Mouse (Mus musculus) heart, postnatal 4 days (tissue): ENCODE results near the gene Sptbn4. TPM values are rescaled to one million over a fixed set of nuclear protein-coding genes. Genes with fewer than 3 reads are reported as not detected.

ENCODE experiments used
- DNase-seq: peaks from one replicate; pipeline ENCODE4 v3.0.0; 2021
- total RNA-seq, 2 experiments: library from RNA; stranded (reverse); gene quantifications; 2 replicates each; pipeline ENCODE4 v1.2.3; 2021

Gene Sptbn4
- total RNA-seq, 2 experiments from 2014 or later: 0.32 to 0.50 TPM

DNA sequence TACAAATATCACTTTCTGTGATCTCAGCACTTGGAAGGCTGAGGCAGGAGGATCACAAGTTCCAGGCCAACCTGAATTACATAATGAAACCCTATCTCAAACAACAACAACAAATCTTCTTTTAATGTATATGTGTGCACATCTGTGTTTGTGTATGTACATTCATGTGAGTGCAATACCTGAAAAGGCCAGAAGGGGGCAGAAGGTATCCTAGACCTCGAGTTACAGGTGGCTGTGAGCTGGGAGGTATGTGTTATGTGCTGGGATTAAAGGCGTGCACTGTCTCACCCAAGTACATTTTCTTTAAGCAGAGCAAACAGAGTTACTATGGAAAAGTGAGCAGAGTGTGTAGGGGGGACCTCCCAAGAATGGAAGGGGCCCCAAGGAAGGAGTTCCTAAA lies 18.4 kb downstream of the Sptbn4 start:
- no peak for DNase-seq

DNA sequence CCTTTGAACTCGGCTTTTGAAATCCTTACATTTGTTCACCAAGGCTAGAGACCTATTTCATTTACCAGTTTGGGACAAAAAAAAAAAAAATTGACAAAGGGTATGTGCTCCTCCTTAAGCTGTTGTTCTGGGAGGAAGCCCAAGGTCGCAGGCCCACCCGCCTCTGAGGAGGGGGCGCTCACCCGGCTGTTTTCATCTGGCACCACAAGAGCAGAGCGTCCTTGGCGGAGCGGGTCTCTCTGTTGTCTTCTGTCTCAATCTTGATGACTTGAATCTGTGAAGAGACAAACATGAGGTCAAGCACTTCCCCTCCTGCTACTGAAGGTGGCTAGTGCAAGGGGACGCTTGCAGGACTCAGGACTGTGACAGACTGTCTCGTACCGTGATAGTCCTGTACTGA lies 19.5 kb downstream of the Sptbn4 start:
- DNase-seq: no peak

DNA sequence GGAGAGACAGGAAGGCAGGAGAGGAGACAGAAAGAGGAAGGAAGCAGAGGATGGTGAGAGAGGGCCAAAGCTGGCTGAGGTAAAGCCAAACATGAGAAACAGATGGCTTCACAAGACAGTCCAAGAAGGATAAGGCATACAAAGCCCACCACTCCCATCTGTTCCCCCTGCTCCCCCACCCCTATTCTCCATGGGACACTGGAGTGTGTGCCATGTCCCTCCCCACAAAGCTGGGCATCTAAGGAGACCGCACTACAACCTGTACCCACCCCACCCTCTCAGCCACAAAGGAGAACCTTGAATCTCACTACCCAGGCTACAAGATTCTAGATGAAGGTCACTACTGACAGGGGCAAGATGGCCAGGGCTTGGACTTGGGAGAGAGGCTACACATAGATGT lies 20.1 kb downstream of the Sptbn4 start:
- no peak for DNase-seq

DNA sequence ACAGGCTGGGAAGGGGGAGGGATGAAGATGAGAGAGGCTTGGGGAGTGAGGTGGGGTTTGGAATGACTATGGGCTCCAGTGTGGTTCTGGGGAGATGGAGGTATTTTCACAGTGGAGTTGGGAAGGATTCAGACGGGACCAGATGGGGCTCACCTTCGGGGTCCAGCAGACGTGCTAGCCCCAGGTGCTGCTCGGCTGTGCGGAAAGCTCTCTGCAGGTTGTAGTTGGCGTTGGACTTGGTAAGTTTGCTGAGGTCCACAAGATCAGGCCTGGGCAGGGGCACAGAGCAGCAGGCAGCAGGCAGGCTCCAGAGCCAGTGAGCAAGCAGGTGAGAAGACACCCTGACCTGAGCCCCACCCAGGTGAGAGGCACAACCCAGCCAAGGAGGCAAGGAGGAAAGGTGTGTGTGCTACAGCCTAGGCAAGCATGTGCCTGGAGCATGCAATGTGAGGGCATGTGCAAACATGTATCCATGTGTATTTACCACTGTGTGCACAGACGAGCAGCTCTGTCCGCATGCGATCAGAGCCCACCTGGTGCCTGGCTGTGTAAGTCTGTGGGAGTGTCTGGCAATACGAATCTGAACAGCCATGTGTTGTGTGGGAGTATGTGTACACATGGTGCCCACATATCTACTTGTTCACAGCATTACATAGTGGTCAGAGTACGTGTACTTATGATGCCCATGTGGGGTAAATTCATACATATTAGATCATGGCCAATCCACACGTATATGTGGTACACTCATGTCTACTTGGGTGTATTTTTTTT lies 23.7 kb downstream of the Sptbn4 start:
- no peak for DNase-seq

DNA sequence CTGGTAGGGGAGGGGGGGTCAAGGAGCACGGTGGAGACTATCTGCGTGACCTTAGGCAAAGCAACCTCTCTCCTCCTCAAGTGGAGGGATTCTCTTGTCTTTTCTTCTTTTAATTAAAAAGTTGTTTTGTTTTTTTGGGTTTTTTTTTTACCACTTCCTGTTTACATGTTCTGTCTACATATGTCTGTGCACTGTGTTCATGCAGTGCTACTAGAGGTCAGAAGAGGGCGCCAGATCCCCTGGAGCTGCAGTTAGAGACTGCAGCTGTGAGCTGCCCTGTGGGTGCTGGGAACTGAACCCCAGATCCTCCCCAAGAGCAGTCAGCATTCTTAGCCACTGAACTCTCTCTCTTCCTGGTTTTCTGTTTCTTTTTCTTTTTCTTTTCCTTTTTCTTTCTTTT lies 28.4 kb downstream of the Sptbn4 start:
- no peak for DNase-seq

DNA sequence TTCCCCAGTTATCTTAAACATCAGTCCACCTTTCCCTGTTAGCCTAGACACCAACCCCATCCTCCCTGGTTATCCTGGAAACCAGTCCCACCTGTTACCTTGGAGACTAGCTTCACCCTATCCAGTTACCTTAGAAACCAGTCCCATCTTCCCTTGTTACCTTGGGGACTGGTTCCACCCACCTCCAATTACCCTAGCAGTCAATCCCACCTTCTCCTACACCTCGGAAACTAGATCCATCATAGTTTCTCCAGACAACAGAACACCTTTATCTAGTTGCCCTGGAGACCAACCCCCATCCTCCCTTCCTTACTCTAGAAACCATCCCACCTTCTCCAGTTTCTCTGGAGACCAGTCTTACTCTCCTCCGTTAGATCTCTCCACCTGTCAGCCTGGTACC lies 30.3 kb downstream of the Sptbn4 start:
- no peak for DNase-seq

DNA sequence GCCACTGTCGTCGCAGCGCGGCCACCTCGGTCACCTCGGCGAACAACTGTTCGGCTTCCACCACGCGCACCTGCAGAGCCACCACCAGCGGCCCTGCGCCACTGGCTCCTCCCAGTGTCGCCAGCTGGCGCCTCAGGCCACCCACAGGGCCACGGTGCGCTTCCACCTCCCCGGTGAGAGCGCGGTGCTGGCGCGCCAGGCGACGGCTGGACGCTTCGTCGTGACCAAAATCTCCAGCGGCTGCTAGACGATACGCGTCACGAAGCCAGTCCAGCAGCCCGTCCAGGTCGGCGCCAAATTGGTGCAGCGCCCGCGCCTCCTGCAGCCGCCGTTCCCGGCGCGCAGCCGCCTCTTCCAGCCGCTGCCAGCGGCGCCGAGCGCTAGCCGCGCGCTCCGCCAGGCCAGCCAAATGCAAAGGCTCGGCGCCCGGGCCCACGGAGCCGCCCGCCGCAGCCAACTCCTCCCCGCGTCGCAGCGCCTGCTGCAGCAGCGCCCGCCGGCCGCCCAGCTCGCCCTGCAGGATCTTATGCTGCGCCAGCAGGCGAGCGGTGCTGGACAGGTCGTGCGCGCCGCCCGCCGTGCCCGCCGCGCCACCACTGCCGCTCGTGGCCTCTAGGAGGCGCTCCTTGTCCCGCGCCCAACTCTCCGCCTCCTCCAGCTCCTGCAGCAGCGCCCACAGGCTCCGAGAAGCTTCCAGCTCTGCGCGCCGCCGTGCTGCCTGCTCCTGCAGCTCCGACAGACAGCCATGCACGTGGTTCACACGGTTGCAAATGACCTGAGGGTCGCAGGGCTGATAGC lies 38.9 kb downstream of the Sptbn4 start:
- peak; percentile 85 for DNase-seq

DNA sequence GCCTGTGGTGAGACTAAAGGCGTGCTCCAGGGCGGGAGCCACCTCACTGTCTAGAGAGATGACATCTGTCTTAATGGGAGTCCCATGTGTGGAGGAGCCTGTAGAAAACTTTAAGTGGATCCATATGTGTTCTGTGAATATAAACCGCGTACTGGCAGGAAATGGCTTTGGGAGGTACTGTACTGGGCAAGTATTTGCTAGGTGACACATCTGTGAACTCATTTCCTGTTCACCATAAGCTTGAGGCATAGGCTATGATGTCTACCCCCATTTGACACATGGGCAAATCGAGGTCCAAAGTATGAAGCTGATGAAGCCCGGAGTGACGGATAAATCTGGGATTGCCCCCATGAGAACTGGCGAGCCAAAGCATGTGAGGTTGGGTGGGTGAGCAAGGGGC lies 39.7 kb downstream of the Sptbn4 start:
- no peak for DNase-seq

DNA sequence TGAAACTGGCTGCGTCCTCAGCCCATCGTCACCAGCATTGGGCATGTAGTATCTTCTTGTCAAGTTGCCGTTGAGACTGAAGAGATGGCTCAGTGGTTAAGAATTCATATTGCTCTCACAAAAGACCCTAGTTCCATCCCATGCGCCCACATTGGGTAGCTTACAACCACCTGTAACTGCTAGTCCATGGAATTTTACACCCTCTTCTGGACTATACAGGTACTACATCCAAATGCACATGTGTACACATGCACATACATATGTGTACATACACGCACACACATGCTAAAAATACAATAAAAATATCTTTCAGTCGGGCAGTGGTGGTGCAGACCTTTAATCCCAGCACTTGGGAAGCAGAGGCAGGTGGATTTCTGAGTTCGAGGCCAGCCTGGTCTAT lies 41.0 kb downstream of the Sptbn4 start:
- DNase-seq: no peak

DNA sequence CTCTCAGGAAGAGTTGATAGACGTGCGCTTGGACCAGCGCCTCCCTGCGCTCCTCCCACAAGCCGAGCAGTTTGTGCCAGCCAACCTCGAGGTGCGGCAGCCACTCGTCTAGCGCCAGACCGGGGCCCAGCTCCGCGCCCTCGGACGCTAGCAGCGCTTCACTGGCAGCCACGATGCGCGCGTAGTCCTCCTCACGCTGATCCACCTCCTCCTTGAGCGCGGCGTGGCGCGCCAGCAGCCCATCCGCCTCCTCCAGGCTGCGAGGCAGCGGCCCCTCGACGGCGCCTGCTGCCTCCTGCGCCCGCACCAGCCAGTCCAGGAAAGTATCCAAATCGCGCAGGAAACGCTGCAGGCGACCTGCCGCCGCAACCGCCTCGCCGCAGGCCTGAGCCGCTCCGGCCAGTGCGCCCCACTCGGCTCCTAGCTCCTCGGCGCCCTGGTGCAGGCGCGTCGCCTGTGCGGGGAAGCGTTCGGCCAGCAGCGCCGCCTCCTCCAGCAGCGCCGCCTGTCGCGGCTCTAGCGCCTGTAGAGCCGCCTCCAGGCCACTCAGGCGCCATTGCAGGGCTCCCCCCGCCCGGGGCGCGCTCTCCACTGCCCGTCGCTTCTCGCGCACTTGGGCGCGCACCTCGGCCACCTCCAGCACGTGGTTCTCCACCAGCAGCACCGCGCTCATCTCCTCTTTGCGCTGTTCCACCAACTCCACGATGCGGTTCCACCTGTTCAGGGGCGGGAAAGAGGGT lies 43.1 kb downstream of the Sptbn4 start:
- peak; percentile 11 for DNase-seq

DNA sequence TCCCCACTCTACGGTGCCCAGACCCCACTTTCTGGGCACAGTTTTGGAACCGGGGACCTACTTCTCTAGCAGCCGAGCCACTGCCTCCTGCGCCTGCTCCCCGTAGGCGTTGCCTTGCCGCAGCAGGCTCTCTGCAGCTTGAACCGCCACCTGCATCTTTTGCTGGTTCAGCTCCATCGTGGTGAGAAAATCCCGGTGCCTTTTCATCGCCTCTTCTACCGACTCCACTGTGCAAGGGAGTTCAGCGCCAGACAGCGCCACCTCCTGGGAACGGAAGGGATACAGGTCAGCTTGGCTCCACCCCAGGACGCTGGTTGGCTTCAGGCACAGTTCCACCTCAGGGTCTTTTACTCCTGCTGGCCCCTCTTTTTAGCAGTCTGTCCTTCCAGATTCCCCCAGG lies 44.8 kb downstream of the Sptbn4 start:
- DNase-seq: peak; percentile 76

DNA sequence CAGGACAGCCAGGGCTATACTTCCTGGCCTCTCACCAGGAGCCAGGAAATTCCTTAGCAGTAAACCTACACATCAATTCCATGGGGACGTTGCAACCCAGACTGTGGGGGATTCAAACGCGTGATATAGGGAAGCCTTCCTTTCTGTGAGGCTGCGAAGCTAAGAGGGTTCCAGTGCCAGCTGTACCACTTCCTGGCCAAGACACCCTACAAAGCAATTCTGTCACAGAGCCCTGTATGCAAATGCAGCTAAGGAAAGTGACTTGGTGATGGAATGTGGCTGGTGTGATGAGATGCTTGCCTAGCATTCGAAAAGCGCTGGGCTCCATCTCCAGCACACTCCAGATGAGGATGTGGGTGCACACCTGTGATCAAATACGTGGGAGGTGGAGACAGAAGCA lies 46.9 kb downstream of the Sptbn4 start:
- DNase-seq: no peak

DNA sequence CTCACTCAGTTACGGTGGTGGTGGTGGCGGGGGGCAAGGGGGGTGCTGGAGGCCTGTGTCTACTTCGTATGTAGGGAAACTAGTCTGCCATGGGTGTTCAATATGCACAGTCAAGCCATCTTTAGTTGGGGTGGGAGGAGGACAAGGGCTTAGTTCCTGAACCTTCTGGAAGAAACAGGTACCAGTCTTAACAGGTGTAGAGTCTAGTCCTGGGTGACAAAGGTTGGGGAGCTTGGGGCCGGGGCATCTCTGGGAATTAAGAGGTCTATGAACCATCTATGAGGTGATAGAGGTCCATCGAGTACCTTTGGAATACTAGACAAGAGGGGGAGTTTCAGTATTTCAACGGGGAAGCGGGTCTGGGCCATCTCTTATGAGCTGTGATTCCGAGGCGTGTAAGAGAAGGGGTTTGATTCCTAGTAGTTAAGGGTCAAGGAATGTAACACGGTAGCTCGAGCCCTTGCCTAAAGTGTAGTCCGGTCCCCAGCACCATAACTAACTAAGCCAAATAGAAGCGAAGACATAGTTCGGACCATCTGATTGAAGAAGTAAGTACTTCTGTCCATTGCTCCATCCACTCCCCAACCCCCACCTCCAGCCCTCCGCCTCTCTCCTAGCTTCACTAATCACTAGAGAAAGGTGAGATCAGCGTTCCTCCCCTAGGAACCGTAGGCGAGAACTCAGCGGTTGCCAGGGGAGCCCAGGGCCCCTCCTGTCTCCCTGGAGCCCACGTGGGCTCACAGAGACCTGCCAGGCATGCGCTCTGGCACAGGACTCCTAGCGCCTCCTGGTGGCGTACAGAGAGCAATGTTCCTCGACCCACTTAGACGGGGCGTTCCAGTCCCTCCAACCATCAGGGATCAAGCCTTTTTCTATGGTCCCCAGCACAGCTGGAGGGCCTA lies 50.2 kb downstream of the Sptbn4 start:
- DNase-seq: peak; percentile 46

DNA sequence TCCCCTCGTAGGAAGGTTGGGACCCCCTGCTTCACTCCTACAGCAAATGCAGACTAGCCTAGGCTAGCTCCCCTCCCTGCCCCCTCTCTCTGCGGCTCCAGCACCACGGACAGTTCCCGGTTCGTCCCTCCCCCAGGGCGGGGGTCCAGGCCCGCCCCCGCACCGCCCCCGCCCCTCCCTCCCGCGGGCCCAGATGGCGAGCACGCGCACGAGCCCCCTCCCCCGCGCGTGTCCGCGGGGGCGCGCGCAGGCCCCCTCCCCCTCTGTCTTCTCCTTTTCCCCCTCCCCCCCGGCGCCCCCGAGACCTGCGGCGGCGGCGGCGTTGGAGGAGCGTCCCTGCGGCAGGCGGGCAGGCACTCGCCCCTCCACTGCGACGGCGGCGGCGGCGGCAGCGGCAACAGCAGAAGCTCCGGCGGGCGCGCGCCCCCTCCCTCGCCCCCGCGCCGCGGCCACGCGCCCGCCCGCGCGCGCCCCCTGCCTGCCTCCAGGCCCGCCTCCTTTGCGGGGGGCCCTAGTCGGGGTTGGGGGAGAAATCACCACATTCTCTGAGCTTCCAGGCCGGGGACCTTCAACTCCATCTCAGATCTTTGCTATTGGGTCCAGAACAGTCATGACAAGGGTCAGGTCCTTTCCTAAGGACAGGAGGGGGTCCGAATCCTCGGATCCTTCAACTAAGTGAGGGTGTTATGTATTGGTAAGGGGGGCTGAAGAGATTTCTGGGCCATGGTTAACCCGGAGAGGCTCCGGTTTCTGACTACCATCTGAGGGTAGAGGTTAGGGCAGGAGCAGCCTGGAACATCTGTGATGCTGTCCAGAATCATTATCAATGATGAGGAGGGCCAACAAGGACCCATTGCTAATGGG lies 51.1 kb downstream of the Sptbn4 start:
- DNase-seq: peak; percentile 45

DNA sequence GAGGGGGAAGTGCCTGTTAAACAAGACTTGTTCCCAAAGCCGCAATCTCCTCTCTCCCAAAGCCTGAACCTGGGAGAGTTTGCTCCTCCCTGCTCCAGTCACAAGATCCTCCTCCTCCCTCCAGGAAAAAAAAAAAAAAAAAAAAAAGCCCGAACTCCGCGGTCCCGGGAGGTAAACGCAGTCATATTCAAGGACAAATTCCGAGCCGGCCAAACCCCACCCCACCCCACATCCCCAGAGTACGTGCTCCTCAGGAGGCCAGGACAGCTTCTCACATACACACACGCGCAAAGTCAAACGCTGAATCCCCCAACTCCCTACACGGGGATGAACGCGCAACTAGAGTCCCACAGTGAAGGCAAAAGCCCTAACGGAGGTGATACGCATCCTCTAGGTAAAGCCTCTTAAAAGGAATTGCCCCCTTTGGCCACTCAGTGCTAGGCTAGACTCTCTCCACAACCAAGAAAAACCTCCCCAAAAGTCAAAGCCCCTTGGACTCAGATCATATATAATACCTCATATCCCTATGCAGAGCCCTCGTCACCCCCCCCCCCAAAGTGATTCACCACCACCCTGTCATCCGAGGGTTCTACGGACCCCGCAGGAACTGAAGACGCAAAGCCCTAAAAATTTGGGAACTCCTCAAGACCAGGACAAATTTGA lies 51.8 kb downstream of the Sptbn4 start:
- DNase-seq: no peak

DNA sequence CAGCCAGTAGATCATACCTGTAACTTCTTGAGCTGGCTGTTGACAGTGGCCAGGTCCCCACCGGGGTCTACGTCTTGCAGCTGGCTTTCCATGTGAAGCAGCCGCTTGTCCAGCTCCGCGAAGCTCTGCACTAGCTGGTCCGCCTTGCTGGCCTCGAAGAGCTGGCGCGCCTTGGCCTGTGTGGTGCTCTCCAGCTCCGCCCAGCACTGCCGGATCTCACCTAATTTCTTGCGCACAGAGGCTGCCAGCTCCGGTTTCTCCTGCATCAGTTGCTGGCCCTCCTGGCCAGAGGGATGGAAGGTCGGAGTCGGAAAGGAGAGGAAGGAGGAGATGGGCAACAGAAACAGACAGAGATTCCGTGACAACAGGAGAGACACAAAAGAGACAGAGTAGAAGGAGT lies 56.1 kb downstream of the Sptbn4 start:
- no peak for DNase-seq

DNA sequence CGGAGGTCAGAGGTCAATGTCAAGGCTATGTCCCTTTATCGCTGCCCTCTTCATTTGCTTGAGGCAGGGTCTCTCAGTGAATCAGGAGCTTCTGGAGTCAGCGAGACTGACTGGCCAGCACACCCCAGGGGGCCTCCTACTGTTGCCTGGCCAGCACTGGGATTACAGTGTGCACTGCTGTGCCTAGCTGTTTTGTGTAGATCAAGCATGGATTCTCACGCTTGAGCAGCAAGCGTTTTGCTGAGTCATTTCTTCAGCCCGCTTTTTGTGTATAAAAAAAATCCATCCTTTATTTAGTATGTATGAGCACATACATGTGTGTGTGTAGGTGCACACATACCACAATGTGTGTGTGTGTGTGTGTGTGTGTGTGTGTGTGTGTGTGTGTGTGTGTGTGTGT lies 58.3 kb downstream of the Sptbn4 start:
- no peak for DNase-seq

DNA sequence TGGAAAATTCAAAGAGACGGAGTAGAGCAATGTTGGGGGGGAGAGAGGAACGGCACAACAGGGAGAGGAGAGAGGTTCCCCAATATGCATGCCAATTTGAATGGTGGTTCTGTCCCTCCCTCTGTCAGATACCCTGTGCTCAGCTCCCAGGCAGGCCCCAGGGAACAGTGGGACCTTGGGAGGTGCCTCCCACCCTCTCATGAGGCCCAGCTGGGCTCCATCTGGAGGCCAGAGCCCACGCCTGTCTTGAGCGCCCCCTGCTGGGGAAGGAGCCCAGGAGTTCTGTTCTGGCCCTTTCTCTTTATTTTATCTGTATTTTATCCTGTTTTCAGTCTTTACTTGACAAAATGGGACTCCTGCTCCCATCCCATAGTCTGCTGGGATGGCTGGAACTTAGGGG lies 62.8 kb downstream of the Sptbn4 start:
- DNase-seq: peak; percentile 74

DNA sequence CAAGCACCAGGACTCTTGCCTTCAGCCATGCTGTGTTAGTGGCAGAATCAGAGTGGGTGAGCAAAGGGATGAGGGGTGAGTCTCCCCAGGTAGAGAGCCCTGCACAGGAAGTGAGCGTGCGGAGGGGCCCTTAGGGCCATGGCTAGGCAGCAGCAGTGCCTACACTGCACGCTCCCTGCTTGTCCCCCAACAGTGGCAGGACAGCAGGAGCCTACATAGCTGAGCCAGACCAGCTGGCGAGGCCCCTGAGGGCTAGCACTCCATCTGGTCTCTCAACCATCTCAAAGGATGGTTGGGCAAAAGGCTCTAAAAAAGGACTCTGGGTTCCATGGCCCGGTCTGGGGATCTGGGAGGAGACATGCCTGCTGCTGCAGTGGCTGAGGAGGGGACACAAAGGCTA lies 63.4 kb downstream of the Sptbn4 start:
- DNase-seq: no peak

DNA sequence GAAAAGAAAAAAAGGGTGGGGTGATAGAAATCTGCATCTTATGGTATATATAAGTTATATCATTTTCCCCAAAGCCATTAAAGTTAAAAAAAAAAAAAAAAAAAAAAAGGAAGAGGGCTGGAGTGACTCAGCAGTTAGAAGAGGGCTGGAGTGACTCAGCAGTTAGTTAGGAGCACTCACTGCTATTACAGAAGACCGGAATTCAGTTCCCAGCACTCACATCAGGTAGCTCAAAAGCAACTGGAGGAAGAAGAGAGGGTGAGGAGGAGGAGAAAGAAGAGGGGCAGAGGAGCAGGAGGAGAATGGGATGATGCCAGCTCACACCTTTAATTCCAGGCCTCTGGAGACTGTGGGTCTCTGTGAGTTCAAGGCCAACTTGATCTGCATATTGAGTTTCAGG lies 64.3 kb downstream of the Sptbn4 start:
- no peak for DNase-seq

DNA sequence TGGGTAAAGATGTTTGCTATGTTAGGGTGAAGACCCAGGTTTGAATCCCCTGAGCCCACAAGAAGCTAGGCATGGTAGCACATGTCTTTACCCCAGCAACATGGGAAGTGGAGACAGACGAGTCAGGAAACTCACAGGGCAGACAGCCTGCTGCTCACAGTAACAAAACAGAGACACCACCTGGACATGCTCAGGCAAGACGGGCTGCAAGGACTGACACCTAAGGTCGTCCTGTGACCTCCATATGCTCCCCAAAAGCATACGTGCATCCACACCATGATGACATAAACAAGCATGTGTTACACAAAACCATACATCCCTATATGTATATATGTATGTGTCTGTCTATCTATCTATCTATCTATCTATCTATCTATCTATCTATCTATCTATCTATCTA lies 65.9 kb downstream of the Sptbn4 start:
- DNase-seq: no peak
